Mouse (Mus musculus) ES-Bruce4 (cell line): ENCODE measurements around the gene Arhgef17.

Experiments
- CTCF ChIP-seq: IDR thresholded peaks from one replicate; pipeline ENCODE4 v1.8.1; 2011; ENCODE audit warnings: low read depth, low read length
- POLR2A ChIP-seq: IDR thresholded peaks from one replicate; pipeline ENCODE4 v1.8.1; 2011; ENCODE audit warnings: low read length; ENCODE audit not compliant: insufficient read depth

- TF ChIP-seq POLR2A (no peak), CTCF (peak; percentile 64)
Measured at GRCm38 (mm10) chr7:100965079-100965478, 33.2 kb upstream of the Arhgef17 start.
